Mouse (Mus musculus) central nervous system, embryonic 18 days (tissue): ENCODE data around the gene Gm42957. TPM values are rescaled to one million over a fixed set of nuclear protein-coding genes. Genes with fewer than 3 reads are reported as not detected.

Experiments
- polyA plus RNA-seq: library from polyadenylated mRNA; depleted of rRNA; stranded (reverse); fragments of >200 nt; gene quantifications from 2 replicates; pipeline ENCODE4 v1.2.3, GENCODE M21; 2012; rRNA removed

Gene Gm42957
- polyA plus RNA-seq: 0.25 and 0.31 TPM in 2 replicates

GRCm38 (mm10) chr3:96634928-96635879 is at the start of gene Gm42957, which contains the start of gene Pex11b:
Gene Gm42957, plus strand, starts transcription at chr3:96635474.
Gene Pex11b, plus strand, starts transcription at chr3:96635376.

DNA sequence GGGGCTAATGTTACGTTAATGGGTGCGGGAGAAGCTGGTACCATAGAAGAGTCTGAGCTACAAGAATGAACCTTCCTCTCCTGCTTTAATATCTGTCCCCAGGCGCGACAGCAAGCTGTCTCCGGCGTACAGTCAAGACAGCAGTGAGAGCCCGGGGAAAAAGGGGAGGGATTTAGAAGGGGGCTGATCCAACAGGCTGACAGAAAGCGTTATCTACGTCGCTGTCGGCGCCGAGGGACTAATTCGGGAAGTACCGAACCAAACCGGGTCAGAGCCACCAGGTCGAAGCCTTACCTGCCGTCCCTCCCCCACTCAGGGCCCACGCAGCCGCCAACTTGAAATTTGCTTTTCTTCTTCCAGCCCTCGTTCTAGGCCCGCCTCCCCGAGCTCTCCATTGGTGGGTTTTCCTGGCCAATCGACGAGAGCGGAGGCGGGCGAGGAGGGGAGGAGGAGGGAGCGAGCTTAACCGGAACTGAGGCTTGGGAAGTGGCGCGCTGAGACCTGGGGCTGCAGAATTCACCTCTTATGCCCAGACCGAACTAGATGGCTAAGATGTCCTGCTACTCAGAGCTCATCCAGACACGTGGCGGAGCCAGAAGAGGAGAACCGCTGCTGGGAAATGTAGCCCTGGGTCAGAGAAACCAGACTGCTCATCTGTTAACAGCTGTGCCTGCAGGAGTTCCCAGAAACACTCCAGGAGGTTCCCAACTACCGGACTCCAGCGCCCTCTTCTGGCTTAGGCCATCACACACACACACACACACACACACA is 41.3 kb upstream of the Gm42957 start, which contains the start of gene Polr3gl:
TSS of gene Polr3gl (minus strand) at position 392 of the 771 bp plus-strand sequence.

DNA sequence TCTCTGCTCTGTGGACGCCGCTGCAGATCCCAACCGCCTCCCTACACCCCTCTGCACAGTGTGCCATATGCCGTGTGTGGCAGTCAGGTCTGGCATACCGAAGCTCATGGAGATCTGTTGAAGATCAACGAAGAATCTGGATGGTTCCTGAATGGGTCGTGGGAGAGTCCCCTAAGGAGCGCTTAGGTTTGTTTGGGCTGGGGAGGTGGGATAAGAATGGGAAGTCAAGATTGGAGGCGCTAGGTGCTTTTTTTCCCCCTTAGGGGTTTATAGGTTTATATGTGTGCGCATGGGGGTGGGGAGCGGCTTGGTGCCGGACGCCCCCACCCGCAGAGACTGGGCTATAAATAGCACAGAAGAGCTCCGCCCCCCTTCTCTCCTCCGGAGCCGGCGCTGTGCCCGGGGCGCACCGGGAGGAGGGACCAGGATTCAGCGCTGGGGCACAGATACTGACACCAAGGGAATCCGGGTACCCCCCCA is 39.0 kb upstream of the Gm42957 start, which contains the start of gene Ankrd34a:
TSS of gene Ankrd34a (plus strand) at position 409 of the 480 bp plus-strand sequence.

DNA sequence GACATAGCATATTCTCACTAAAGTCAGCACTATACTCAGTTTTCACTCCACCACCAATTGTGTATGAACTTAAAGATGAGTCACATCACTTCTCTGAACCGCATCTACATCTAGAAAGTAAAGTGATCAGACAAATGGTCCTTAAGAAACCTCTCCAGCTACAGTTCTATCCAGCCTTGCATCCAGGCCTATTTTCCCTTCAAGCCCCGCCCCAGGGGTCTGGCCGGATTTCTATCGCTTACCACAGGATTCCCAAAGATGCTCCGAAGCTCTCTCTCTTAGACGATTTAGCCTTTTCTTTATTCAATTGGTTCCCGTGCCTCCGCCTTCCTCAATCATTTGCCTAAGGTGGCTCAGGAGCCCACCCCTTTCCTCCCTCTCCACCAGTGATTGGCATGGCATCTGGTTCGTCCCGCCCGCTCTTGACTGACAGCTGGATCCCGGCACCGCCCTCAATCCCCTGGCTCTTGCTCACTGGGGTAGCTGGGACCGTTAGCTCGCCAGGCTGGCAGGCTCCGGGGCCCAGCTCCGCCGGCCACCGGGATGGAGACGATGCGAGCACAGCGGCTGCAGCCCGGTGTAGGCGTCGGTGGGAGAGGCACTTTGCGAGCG is 34.5 kb upstream of the Gm42957 start, which contains the start of gene Lix1l:
TSS of gene Lix1l (plus strand) at position 511 of the 612 bp plus-strand sequence.

GRCm38 (mm10) chr3:96629729-96630600 is 5.3 kb upstream of the Gm42957 start, which contains the start of gene Rbm8a:
Gene Rbm8a, plus strand, starts transcription at chr3:96629933.

DNA sequence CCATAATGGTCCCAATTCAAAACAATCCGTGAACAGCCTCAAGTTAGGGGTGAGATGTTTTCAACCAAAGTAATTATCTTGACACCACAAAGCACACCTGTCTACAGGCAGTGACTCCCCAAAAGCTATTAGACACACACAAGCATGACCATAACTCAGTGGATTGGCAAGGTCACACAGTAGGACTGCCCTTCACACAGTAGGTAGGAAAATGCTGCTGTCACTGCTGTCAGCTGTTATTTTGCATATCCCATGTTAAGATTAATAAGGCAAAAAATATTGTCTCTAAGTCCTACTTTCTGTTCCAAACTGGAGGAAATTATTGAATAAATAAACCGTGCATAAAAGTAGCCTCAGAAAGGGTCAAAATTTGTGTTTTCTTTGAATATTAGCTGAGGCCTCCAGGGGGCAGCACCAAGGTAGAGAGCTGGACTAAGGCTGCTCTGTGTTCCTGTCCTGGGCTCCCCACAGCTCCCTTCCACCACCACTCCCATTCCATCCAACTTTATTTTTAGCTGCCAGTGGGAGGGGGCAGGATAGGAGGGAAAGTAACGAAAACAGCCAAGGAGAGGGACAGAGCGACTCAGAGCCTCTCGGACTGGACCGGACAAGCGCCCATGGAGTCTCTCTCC is 9.9 kb downstream of the Gm42957 start, which contains the start of gene Itga10:
TSS of gene Itga10 (plus strand) at position 567 of the 632 bp plus-strand sequence.

GRCm38 (mm10) chr3:96669727-96670468 is 34.6 kb downstream of the Gm42957 start, which contains the start of gene Ankrd35:
Gene Ankrd35, plus strand, starts transcription at chr3:96670131.

DNA sequence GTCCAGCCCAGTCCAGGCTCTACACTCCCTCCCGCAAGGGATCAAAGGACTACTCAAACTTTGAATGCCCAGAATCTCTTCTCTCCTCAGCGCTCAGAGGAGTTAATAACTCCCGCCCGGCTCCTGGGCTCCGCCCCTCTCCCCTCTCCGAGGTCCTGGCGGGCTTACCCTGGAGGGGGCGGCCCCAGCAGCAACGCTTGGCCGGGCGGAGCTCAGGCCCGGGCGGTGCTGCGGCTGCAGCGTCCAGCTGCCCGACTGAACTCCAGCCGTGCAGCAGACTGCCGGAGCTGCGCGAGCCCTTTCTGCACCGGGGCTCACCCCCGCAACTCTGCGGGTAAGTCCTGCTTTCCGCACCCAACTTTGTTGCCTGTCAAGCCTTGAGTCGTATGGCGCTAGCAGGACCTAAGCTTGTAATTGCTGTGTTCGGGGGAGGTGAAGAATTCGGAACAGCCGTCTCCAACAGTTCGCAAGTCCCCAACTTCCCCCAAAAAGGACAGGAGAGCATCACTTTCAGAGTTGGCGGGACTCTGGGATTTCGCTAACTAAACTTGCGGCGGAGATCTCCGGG is 61.0 kb downstream of the Gm42957 start, which contains the start of gene Pias3:
TSS of gene Pias3 (plus strand) at position 187 of the 568 bp plus-strand sequence.

Other genes with a start within 250 kb of the Gm42957 start
- 0.07 TPM in 1 of 2 replicates, not detected in the other for gene BC107364, start 183.2 kb upstream of the Gm42957 start, polyA plus RNA-seq
- 0.85 and 3.3 TPM in 2 replicates for gene Hfe2, start 110.3 kb upstream of the Gm42957 start, polyA plus RNA-seq
- 99.8 and 117 TPM in 2 replicates for gene Txnip, start 77.5 kb upstream of the Gm42957 start, polyA plus RNA-seq
- not detected in 2 replicates for gene Gm16253, start 58.5 kb upstream of the Gm42957 start, polyA plus RNA-seq
- 39.1 and 39.6 TPM in 2 replicates for gene Polr3gl, start 41.3 kb upstream of the Gm42957 start, polyA plus RNA-seq
- 16.7 and 17.9 TPM in 2 replicates for gene Ankrd34a, start 38.8 kb upstream of the Gm42957 start, polyA plus RNA-seq
- gene Lix1l, start 34.3 kb upstream of the Gm42957 start, polyA plus RNA-seq: 76.4 and 83.1 TPM in 2 replicates
- 46.9 and 50.6 TPM in 2 replicates for gene Rbm8a, start 5.5 kb upstream of the Gm42957 start, polyA plus RNA-seq
- gene Pex11b, start 98 bp upstream of the Gm42957 start, polyA plus RNA-seq: 60.0 and 60.8 TPM in 2 replicates
- 4.6 and 6.8 TPM in 2 replicates for gene Itga10, start 10.1 kb downstream of the Gm42957 start, polyA plus RNA-seq
- gene Ankrd35, start 34.7 kb downstream of the Gm42957 start, polyA plus RNA-seq: 6.0 and 6.9 TPM in 2 replicates
- gene Pias3, start 60.9 kb downstream of the Gm42957 start, polyA plus RNA-seq: 28.0 and 28.3 TPM in 2 replicates
- gene Nudt17, start 73.1 kb downstream of the Gm42957 start, polyA plus RNA-seq: 8.0 and 9.7 TPM in 2 replicates
- gene Polr3c, start 92.2 kb downstream of the Gm42957 start, polyA plus RNA-seq: 36.6 and 37.6 TPM in 2 replicates
- 43.3 and 47.7 TPM in 2 replicates for gene Rnf115, start 92.2 kb downstream of the Gm42957 start, polyA plus RNA-seq
- gene Pdzk1, start 193.8 kb downstream of the Gm42957 start, polyA plus RNA-seq: 0.08 and 0.16 TPM in 2 replicates
- not detected in 2 replicates for gene Cd160, start 193.9 kb downstream of the Gm42957 start, polyA plus RNA-seq